Mouse (Mus musculus) small intestine, adult 2 months (tissue): Measurements from ENCODE around the gene Glud1.

Experiments
- CTCF ChIP-seq: fragments of 200-500 bp; IDR thresholded peaks from 2 replicates; pipeline ENCODE4 v1.5.1; 2012; ENCODE audit warnings: low read depth, mild to moderate bottlenecking, control low read depth, inconsistent platforms, low read length, moderate library complexity, mixed read lengths; ENCODE audit not compliant: insufficient replicate concordance, insufficient read length; ENCODE audit errors: extremely low read depth
- POLR2A ChIP-seq: fragments of 200-500 bp; IDR thresholded peaks from 2 replicates; pipeline ENCODE4 v1.6.1; 2012; ENCODE audit warnings: low read depth, mild to moderate bottlenecking, control low read depth, inconsistent platforms, low read length, moderate library complexity

GRCm38 (mm10) chr14:34311691-34312090 is 1.2 kb downstream of the Glud1 start:
- TF ChIP-seq CTCF, result no peak
- TF ChIP-seq POLR2A, result no peak
